Mouse (Mus musculus): ENCODE results near the gene Arhgef40. TPM values are rescaled to one million over a fixed set of nuclear protein-coding genes. Genes with fewer than 3 reads are reported as not detected.

Arhgef40 gene
- total RNA-seq (2022) = 10 to 100 TPM; 28.0 to 39.5 (median 32.9) TPM

GRCm38 (mm10) chr14:51984247-51985231 lies at the start of gene Arhgef40:
Gene Arhgef40 (plus strand): TSS chr14:51984719.
- no peak for DNase-seq (ENCODE audit: low spot score in 2 of 2)

GRCm38 (mm10) chr14:51939005-51939404 lies 45.5 kb upstream of the Arhgef40 start:
- DNase-seq (ENCODE audit: low spot score in 2 of 2) = no peak

- DNase-seq (ENCODE audit: low spot score in 2 of 2) = no peak
Observed at GRCm38 (mm10) chr14:51940944-51941560, 43.5 kb upstream of the Arhgef40 start.

- no peak for DNase-seq (ENCODE audit: low spot score in 2 of 2)
Observed at GRCm38 (mm10) chr14:51941577-51941976, 42.9 kb upstream of the Arhgef40 start.

GRCm38 (mm10) chr14:51942236-51942635 lies 42.3 kb upstream of the Arhgef40 start:
- DNase-seq (ENCODE audit: low spot score in 2 of 2) = no peak

- no peak for DNase-seq (ENCODE audit: low spot score in 2 of 2)
Observed at GRCm38 (mm10) chr14:51943336-51943735, 41.2 kb upstream of the Arhgef40 start.

GRCm38 (mm10) chr14:51960316-51960715 lies 24.2 kb upstream of the Arhgef40 start:
- no peak for DNase-seq (ENCODE audit: low spot score in 2 of 2)

GRCm38 (mm10) chr14:51967400-51967799 lies 17.1 kb upstream of the Arhgef40 start:
- no peak for DNase-seq (ENCODE audit: low spot score in 2 of 2)

- no peak for DNase-seq (ENCODE audit: low spot score in 2 of 2)
Observed at GRCm38 (mm10) chr14:51979252-51979651, 5.3 kb upstream of the Arhgef40 start.

- DNase-seq (ENCODE audit: low spot score in 2 of 2) = no peak
Observed at GRCm38 (mm10) chr14:51983251-51983650, 1.3 kb upstream of the Arhgef40 start.

GRCm38 (mm10) chr14:51983855-51984246 lies 668 bp upstream of the Arhgef40 start:
- DNase-seq (ENCODE audit: low spot score in 2 of 2) = no peak

- no peak for DNase-seq (ENCODE audit: low spot score in 2 of 2)
Observed at GRCm38 (mm10) chr14:51985301-51986152, 1.0 kb downstream of the Arhgef40 start.

- DNase-seq (ENCODE audit: low spot score in 2 of 2) = no peak
Observed at GRCm38 (mm10) chr14:51986153-51986505, 1.6 kb downstream of the Arhgef40 start.

GRCm38 (mm10) chr14:51987177-51987576 lies 2.7 kb downstream of the Arhgef40 start:
- DNase-seq (ENCODE audit: low spot score in 2 of 2) = no peak

- DNase-seq (ENCODE audit: low spot score in 2 of 2) = no peak
Observed at GRCm38 (mm10) chr14:51988731-51989130, 4.2 kb downstream of the Arhgef40 start.

GRCm38 (mm10) chr14:51989461-51989970 lies 5.0 kb downstream of the Arhgef40 start:
- DNase-seq (ENCODE audit: low spot score in 2 of 2) = no peak

GRCm38 (mm10) chr14:51994453-51994852 lies 9.9 kb downstream of the Arhgef40 start:
- no peak for DNase-seq (ENCODE audit: low spot score in 2 of 2)

GRCm38 (mm10) chr14:51995219-51995871 lies 10.8 kb downstream of the Arhgef40 start:
- DNase-seq (ENCODE audit: low spot score in 2 of 2) = no peak

GRCm38 (mm10) chr14:51996231-51996841 lies 11.8 kb downstream of the Arhgef40 start:
- DNase-seq (ENCODE audit: low spot score in 2 of 2) = no peak

- no peak for DNase-seq (ENCODE audit: low spot score in 2 of 2)
Observed at GRCm38 (mm10) chr14:51996866-51997265, 12.3 kb downstream of the Arhgef40 start.
